Mouse (Mus musculus) liver, embryonic 14.5 days (tissue): ENCODE results near the gene Sp9.

Source experiments
- CTCF ChIP-seq: IDR thresholded peaks from 2 replicates; pipeline ENCODE4 v1.5.1; 2016; ENCODE audit warnings: antibody characterized with exemption, low read depth, control low read depth
- EP300 ChIP-seq: IDR thresholded peaks from 2 replicates; pipeline ENCODE4 v1.6.1; 2016; ENCODE audit warnings: antibody characterized with exemption, low read depth

DNA sequence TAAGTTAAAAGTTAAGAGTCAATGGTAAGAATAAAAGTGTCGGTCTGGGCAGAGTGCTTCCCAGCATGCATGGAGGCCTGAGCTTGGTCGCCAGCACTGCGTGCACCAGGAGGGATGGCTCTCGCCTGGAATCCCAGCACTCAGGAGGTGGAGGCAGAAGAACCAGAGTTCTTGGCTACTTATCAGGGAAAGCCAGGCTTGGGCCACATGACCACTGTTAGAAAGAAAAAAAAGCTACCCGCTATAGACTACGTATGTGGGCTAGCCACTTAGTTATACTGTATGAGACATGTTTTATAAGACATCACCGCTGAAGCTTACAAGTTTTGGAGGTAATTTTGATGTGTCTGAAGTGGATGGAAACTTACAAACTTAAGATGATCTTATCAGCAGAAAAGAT, 26.4 kb downstream of the Sp9 start:
- TF ChIP-seq CTCF (no peak), EP300 (no peak)
